Mouse (Mus musculus): ENCODE data around the gene Timp2.

GRCm38 (mm10) chr11:118292671-118293070 lies 62.9 kb downstream of the Timp2 start:
- TF ChIP-seq POLR2A (IDR thresholded peaks at IDR 0.05; ENCODE audit: borderline replicate concordance, low read depth, low read length) (no peak), CTCF (IDR thresholded peaks at IDR 0.05; ENCODE audit: low read depth, low read length) (no peak)

Measured in bone marrow macrophage, adult 2 months (primary cell).